Comparison of ENCODE assay signal across 15 mouse cellular contexts in genomic region chr12:73814897-73815296, GRCm38 (mm10).
"Had no signal": no experiment of that assay in that cellular context is flagged by ENCODE, and none has a peak within 500 bp of the region (broad histone marks: within the 10 kb centered on the region; RNA-seq: fewer than 3 reads in every experiment).

No protein-coding gene starts in this region.

- H3K27ac ChIP-seq: liver, embryonic 15.5 days; lung, embryonic 15.5 days; macrophage; midbrain, embryonic 12.5 days; midbrain, embryonic 15.5 days; neural tube, embryonic 12.5 days had no signal

- H3K4me3 ChIP-seq: liver, embryonic 15.5 days; lung, embryonic 15.5 days; megakaryocyte, embryonic 14.5 days; midbrain, embryonic 12.5 days; midbrain, embryonic 15.5 days; neural tube, embryonic 12.5 days had no signal

- DNase-seq: liver, postnatal 0 days; lung, adult 2 months; lung, postnatal 14 days; right cerebral cortex, postnatal 14 days; spleen, adult 18-20 months; thymus, adult 18-20 months; thymus, postnatal 14 days; thymus, postnatal 36 days had no signal

- H3K27me3 ChIP-seq: liver, embryonic 15.5 days; lung, embryonic 15.5 days; midbrain, embryonic 12.5 days; midbrain, embryonic 15.5 days; neural tube, embryonic 12.5 days had no signal

- H3K4me1 ChIP-seq: liver, embryonic 15.5 days; megakaryocyte, embryonic 14.5 days had no signal

- H3K9me3 ChIP-seq: liver, embryonic 15.5 days; lung, embryonic 15.5 days; megakaryocyte, embryonic 14.5 days; midbrain, embryonic 12.5 days; midbrain, embryonic 15.5 days; neural tube, embryonic 12.5 days had no signal

- H3K36me3 ChIP-seq: liver, embryonic 15.5 days; lung, embryonic 15.5 days; midbrain, embryonic 12.5 days; midbrain, embryonic 15.5 days; neural tube, embryonic 12.5 days had no signal
